Mouse (Mus musculus) MEL (cell line): ENCODE results near the gene Tsacc.

Experiments
- CTCF ChIP-seq, 3 experiments: IDR thresholded peaks in 2 of 3; conservative IDR thresholded peaks in 1 of 3; 2 replicates each; pipeline ENCODE4 v1.5.1; 2011 to 2012; ENCODE audit warnings: low read length in 3 of 3, low read depth in 2 of 3, mild to moderate bottlenecking in 2 of 3, improper control_type of control experiment in 1 of 3, inconsistent platforms in 1 of 3, mixed read lengths in 1 of 3, moderate library complexity in 1 of 3; ENCODE audit not compliant: control insufficient read depth in 1 of 3, insufficient read depth in 1 of 3, poor library complexity in 1 of 3, severe bottlenecking in 1 of 3
- HCFC1 ChIP-seq: IDR thresholded peaks from 2 replicates; pipeline ENCODE4 v1.6.1; 2012; ENCODE audit warnings: low read depth, mild to moderate bottlenecking, inconsistent platforms, low read length, improper control_type of control experiment, moderate library complexity
- JUND ChIP-seq: IDR thresholded peaks from 2 replicates; pipeline ENCODE4 v1.6.1; 2011; ENCODE audit warnings: low read depth, mild to moderate bottlenecking, improper control_type of control experiment, low read length

GRCm38 (mm10) chr3:88339006-88339405 is 42.2 kb upstream of the Tsacc start:
- TF ChIP-seq HCFC1 (no peak), JUND (no peak), CTCF (IDR thresholded peaks at IDR 0.05 in 2 of 3, conservative IDR thresholded peaks at IDR 0.05 in 1 of 3; ENCODE audit: control insufficient read depth in 1 of 3, insufficient read depth in 1 of 3, low read depth in 2 of 3, low read length in 3 of 3, poor library complexity in 1 of 3, severe bottlenecking in 1 of 3) (no peak)
